Mouse (Mus musculus): ENCODE data around the gene Tmem97.
A peak's percentile ranks its signal among the peaks of the same experiment; 100 is the strongest.

DNA sequence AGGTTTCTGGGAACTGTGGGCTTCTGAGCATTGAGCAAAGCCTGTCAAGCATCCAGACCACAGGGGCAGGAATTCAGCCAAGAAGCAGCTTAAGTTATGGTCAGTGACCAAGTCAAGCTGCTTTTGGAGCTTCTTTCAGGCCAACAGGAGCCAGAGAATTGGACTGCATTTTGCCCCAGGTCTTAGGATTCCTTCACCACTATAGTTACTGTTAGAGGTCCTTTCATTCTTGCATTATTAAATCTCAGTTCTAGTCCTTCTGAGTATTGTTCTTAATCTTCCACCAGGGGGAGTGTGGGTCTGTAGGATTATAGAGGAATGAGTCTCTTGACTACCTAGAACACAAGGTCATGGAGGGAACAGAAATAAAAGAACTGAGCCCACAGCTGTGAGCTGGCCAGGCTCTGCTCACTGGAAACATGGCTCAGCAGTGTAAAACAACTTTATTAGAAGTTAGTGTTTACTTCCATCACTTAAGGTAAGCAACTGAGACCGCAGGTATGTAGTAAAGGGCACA is 28.0 kb downstream of the Tmem97 start:
- TF ChIP-seq POLR2A (IDR thresholded peaks at IDR 0.05; ENCODE audit: borderline replicate concordance, extremely low read depth, low read depth, low read length) (no peak), CTCF (IDR thresholded peaks at IDR 0.05; ENCODE audit: insufficient read depth, low read length) (0 out of 2 replicates have a peak, but pooled peaks have one; percentile 21)
